Mouse (Mus musculus): ENCODE results near the gene Fam98c. TPM values are rescaled to one million over a fixed set of nuclear protein-coding genes. Genes with fewer than 3 reads are reported as not detected.

Fam98c gene
- polyA plus RNA-seq, 1 experiment, result 31.4 TPM

- DNase-seq, result no peak
- Histone ChIP-seq H3K36me3 (ENCODE audit: control insufficient read depth, insufficient read depth, low read length) (no peaks in the 10 kb centered on the region), H3K27me3 (replicated peaks; ENCODE audit: control insufficient read depth, insufficient read depth, low read length) (no peaks in the 10 kb centered on the region), H3K4me3 (ENCODE audit: insufficient read depth, low read depth, low read length) (peak overlapping the region; percentile 64), H3K27ac (ENCODE audit: insufficient read depth, low read depth, low read length) (no peak overlapping the region), H3K4me1 (ENCODE audit: control insufficient read depth, insufficient read depth, low read length) (peaks cover 10% of the 10 kb centered on the region)
- no peak for TF ChIP-seq POLR2A (IDR thresholded peaks at IDR 0.05; ENCODE audit: low read depth, low read length)
- no peak for TF ChIP-seq CTCF (conservative IDR thresholded peaks at IDR 0.05; ENCODE audit: insufficient read depth, insufficient read length, low read depth, low read length)
- WGBS, result 7% methylated on average over 14 of the region's 14 CpGs
Observed at GRCm38 (mm10) chr7:29168791-29169230, 12.8 kb upstream of the Fam98c start.

GRCm38 (mm10) chr7:29168121-29168695 is 12.2 kb upstream of the Fam98c start:
- no peak overlapping the region for H3K27ac ChIP-seq (ENCODE audit: insufficient read depth, low read depth, low read length)
- no peak for TF ChIP-seq CTCF (conservative IDR thresholded peaks at IDR 0.05; ENCODE audit: insufficient read depth, insufficient read length, low read depth, low read length)
- TF ChIP-seq POLR2A (IDR thresholded peaks at IDR 0.05; ENCODE audit: low read depth, low read length), result no peak
- no peak for DNase-seq
- no peaks in the 10 kb centered on the region for H3K36me3 ChIP-seq (ENCODE audit: control insufficient read depth, insufficient read depth, low read length)
- 29% methylated on average over 10 of the region's 10 CpGs for WGBS
- H3K27me3 ChIP-seq (replicated peaks; ENCODE audit: control insufficient read depth, insufficient read depth, low read length), result no peaks in the 10 kb centered on the region
- H3K4me1 ChIP-seq (ENCODE audit: control insufficient read depth, insufficient read depth, low read length), result peaks cover 10% of the 10 kb centered on the region
- no peak overlapping the region for H3K4me3 ChIP-seq (ENCODE audit: insufficient read depth, low read depth, low read length)

- Histone ChIP-seq H3K27ac (ENCODE audit: insufficient read depth, low read depth, low read length) (no peak overlapping the region), H3K27me3 (replicated peaks; ENCODE audit: control insufficient read depth, insufficient read depth, low read length) (no peaks in the 10 kb centered on the region), H3K4me3 (ENCODE audit: insufficient read depth, low read depth, low read length) (no peak overlapping the region), H3K4me1 (ENCODE audit: control insufficient read depth, insufficient read depth, low read length) (peaks cover 10% of the 10 kb centered on the region), H3K36me3 (ENCODE audit: control insufficient read depth, insufficient read depth, low read length) (no peaks in the 10 kb centered on the region)
- no peak for DNase-seq
- 59% methylated on average over 19 of the region's 19 CpGs for WGBS
- no peak for TF ChIP-seq CTCF (conservative IDR thresholded peaks at IDR 0.05; ENCODE audit: insufficient read depth, insufficient read length, low read depth, low read length)
Observed at GRCm38 (mm10) chr7:29167656-29168055, 11.6 kb upstream of the Fam98c start.

- H3K27me3 ChIP-seq (replicated peaks; ENCODE audit: control insufficient read depth, insufficient read depth, low read length), result no peaks in the 10 kb centered on the region
- 26% methylated on average over 9 of the region's 9 CpGs for WGBS
Observed at GRCm38 (mm10) chr7:29162750-29163525, 6.9 kb upstream of the Fam98c start.

GRCm38 (mm10) chr7:29162294-29162693 is 6.3 kb upstream of the Fam98c start:
- Histone ChIP-seq H3K4me3 (ENCODE audit: insufficient read depth, low read depth, low read length) (no peak overlapping the region), H3K36me3 (ENCODE audit: control insufficient read depth, insufficient read depth, low read length) (no peaks in the 10 kb centered on the region), H3K27me3 (replicated peaks; ENCODE audit: control insufficient read depth, insufficient read depth, low read length) (no peaks in the 10 kb centered on the region), H3K27ac (ENCODE audit: insufficient read depth, low read depth, low read length) (no peak overlapping the region), H3K4me1 (ENCODE audit: control insufficient read depth, insufficient read depth, low read length) (no peaks in the 10 kb centered on the region; the same call in 1 of the 2 replicates)
- 84% methylated on average over 5 of the region's 5 CpGs for WGBS
- no peak for DNase-seq
- TF ChIP-seq CTCF (conservative IDR thresholded peaks at IDR 0.05; ENCODE audit: insufficient read depth, insufficient read length, low read depth, low read length) (no peak), POLR2A (IDR thresholded peaks at IDR 0.05; ENCODE audit: low read depth, low read length) (no peak)

More at GRCm38 (mm10) chr7:29162750-29163525, 6.9 kb upstream of the Fam98c start:
- Histone ChIP-seq H3K4me3 (ENCODE audit: insufficient read depth, low read depth, low read length) (no peak overlapping the region), H3K4me1 (ENCODE audit: control insufficient read depth, insufficient read depth, low read length) (no peaks in the 10 kb centered on the region; the same call in 1 of the 2 replicates), H3K36me3 (ENCODE audit: control insufficient read depth, insufficient read depth, low read length) (no peaks in the 10 kb centered on the region), H3K27ac (ENCODE audit: insufficient read depth, low read depth, low read length) (no peak overlapping the region)
- peak; percentile 84 for DNase-seq
- no peak for TF ChIP-seq POLR2A (IDR thresholded peaks at IDR 0.05; ENCODE audit: low read depth, low read length)
- no peak for TF ChIP-seq CTCF (conservative IDR thresholded peaks at IDR 0.05; ENCODE audit: insufficient read depth, insufficient read length, low read depth, low read length)

- no peak overlapping the region for H3K4me3 ChIP-seq (ENCODE audit: insufficient read depth, low read depth, low read length)
- no peaks in the 10 kb centered on the region for H3K36me3 ChIP-seq (ENCODE audit: control insufficient read depth, insufficient read depth, low read length)
- TF ChIP-seq CTCF (conservative IDR thresholded peaks at IDR 0.05; ENCODE audit: insufficient read depth, insufficient read length, low read depth, low read length), result no peak
- TF ChIP-seq POLR2A (IDR thresholded peaks at IDR 0.05; ENCODE audit: low read depth, low read length), result no peak
- WGBS, result 8% methylated on average over 5 of the region's 5 CpGs
- no peaks in the 10 kb centered on the region; the same call in 1 of the 2 replicates for H3K4me1 ChIP-seq (ENCODE audit: control insufficient read depth, insufficient read depth, low read length)
- H3K27ac ChIP-seq (ENCODE audit: insufficient read depth, low read depth, low read length), result no peak overlapping the region
- H3K27me3 ChIP-seq (replicated peaks; ENCODE audit: control insufficient read depth, insufficient read depth, low read length), result no peaks in the 10 kb centered on the region
- DNase-seq, result no peak
Observed at GRCm38 (mm10) chr7:29158264-29158663, 2.2 kb upstream of the Fam98c start.

- Histone ChIP-seq H3K36me3 (ENCODE audit: control insufficient read depth, insufficient read depth, low read length) (no peaks in the 10 kb centered on the region), H3K27ac (ENCODE audit: insufficient read depth, low read depth, low read length) (peak overlapping the region; percentile 74), H3K4me1 (ENCODE audit: control insufficient read depth, insufficient read depth, low read length) (no peaks in the 10 kb centered on the region), H3K4me3 (ENCODE audit: insufficient read depth, low read depth, low read length) (peak overlapping the region; percentile 83), H3K27me3 (replicated peaks; ENCODE audit: control insufficient read depth, insufficient read depth, low read length) (no peaks in the 10 kb centered on the region)
- 0 out of 2 replicates have a peak, but pooled peaks have one; percentile 12 for TF ChIP-seq CTCF (conservative IDR thresholded peaks at IDR 0.05; ENCODE audit: insufficient read depth, insufficient read length, low read depth, low read length)
- TF ChIP-seq POLR2A (IDR thresholded peaks at IDR 0.05; ENCODE audit: low read depth, low read length), result peak; percentile 54
- DNase-seq, result peak; percentile 94
- WGBS, result 9% methylated on average over 37 of the region's 37 CpGs
Observed at GRCm38 (mm10) chr7:29155196-29155837, 717 bp downstream of the Fam98c start.

Measured in kidney, adult 2 months (tissue).